Mouse (Mus musculus): ENCODE data around the gene Zfp462. TPM values are rescaled to one million over a fixed set of nuclear protein-coding genes. Genes with fewer than 3 reads are reported as not detected.

Gene Zfp462
- polyA plus RNA-seq, 1 experiment from 2014 or later: 5.5 TPM

GRCm38 (mm10) chr4:54937161-54937560 lies 7.7 kb upstream of the Zfp462 start:
- Histone ChIP-seq H3K4me2 (no peak overlapping the region), H3K9me3 (no peaks in the 10 kb centered on the region), H3K27me3 (no peaks in the 10 kb centered on the region), H3K4me3 (no peak overlapping the region), H3K4me1 (no peaks in the 10 kb centered on the region), H3K27ac (no peak overlapping the region), H3K36me3 (no peaks in the 10 kb centered on the region), H3K9ac (no peak overlapping the region)
- ATAC-seq (ENCODE audit: insufficient number of reproducible peaks, low FRiP score, low TSS enrichment, low read depth): no peak
- 81% methylated on average over 1 of the region's 1 CpGs for WGBS

DNA sequence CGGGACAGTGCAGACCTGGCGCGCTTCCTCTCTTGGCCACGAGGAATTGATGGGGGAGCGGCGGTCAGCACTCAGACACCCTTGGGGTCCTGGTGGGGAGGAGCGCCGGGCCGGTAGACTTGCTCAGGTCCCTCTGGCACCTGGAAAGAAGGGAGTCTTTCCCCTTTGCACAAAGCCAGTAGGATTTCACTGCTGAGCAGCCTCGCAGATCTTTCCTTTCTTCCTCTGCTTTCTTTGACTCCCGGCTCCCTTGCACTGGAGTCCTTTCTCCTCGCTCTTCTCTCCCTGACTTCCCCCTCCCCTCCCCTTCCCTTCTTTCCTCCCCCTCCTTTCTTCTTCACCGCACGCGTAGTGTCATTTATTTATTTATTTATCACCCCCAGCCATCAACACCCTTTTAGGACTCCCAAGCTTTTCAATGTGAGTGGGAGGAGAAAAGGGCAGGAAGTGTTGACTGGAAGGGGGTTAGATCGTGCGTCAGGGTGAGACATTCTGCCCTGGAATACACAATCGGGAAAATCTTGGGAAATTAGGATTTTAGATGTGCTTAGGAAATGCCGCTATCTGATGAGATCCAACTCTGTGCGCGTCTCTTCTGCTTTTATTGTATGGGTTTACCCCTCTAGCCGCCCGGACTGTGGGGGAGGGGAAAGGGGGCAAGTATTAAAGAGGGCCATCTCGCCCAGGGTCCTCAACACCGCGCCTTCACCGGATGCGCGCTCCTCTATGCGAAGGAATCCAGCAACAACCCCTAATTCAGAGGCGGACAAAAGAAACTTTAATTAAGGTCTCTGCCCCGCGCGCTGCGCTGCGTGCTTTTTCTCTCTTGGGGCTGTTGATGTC lies 976 bp downstream of the Zfp462 start:
- under 1% methylated on average over 36 of the region's 36 CpGs for WGBS
- H3K9me3 ChIP-seq: no peaks in the 10 kb centered on the region
- no peaks in the 10 kb centered on the region for H3K27me3 ChIP-seq
- H3K4me2 ChIP-seq: peak overlapping the region; percentile 89
- peak overlapping the region; percentile 71 for H3K4me3 ChIP-seq
- peak overlapping the region; percentile 48 for H3K9ac ChIP-seq
- H3K36me3 ChIP-seq: no peaks in the 10 kb centered on the region
- peak overlapping the region; percentile 95 for H3K27ac ChIP-seq
- peaks cover 25% of the 10 kb centered on the region for H3K4me1 ChIP-seq
- no peak for ATAC-seq (ENCODE audit: insufficient number of reproducible peaks, low FRiP score, low TSS enrichment, low read depth)

- Histone ChIP-seq H3K4me1 (peaks cover 28% of the 10 kb centered on the region), H3K4me2 (peak overlapping the region; percentile 89), H3K4me3 (peak overlapping the region; percentile 71), H3K27me3 (no peaks in the 10 kb centered on the region), H3K27ac (peak overlapping the region; percentile 95), H3K9me3 (no peaks in the 10 kb centered on the region), H3K36me3 (no peaks in the 10 kb centered on the region), H3K9ac (peak overlapping the region; percentile 73)
- ATAC-seq (ENCODE audit: insufficient number of reproducible peaks, low FRiP score, low TSS enrichment, low read depth): no peak
- WGBS: 0% methylated on average over 10 of the region's 10 CpGs
These were observed 1.8 kb downstream of the Zfp462 start for GRCm38 (mm10) chr4:54946662-54947055.

GRCm38 (mm10) chr4:54947056-54947990 lies 2.5 kb downstream of the Zfp462 start:
- ATAC-seq (ENCODE audit: insufficient number of reproducible peaks, low FRiP score, low TSS enrichment, low read depth): peak; percentile 35; the same call in 1 of the 2 replicates
- WGBS: 0% methylated on average over 27 of the region's 35 CpGs

DNA sequence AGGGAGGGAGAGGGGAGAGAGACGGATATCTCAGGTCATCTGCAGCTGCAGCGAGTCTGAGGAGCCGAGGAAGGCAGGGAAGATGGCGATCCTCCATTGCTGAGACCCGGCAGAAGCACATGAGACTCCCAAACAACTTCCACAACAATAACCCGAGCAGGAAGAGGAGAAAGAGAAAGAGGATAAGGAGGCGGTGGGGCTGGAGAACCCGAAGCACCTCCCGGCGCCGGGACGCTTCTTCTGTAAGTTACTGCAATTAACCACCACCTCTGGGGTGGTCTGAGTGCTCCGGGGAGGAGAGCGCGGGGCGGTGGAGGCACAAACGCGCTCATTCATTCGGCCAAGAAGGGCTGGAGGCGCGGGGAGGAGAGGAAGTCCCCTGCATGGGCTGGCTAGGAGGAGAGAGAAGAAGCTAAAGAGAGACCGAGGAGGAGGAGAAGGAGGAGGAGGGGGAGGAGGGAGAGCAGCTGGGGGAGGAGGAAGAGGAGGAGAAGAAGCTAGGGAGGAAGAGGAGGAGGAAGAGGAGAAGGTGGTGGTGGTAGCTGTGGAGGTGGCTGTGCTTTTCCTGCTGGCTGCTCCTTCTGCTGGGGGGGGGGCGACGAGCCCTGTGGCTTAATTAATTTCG lies 3.3 kb downstream of the Zfp462 start:
- WGBS: under 1% methylated on average over 23 of the region's 25 CpGs
- Histone ChIP-seq H3K9ac (peak overlapping the region; percentile 73), H3K9me3 (no peaks in the 10 kb centered on the region), H3K4me3 (peak overlapping the region; percentile 71), H3K4me1 (peaks cover 28% of the 10 kb centered on the region), H3K27me3 (no peaks in the 10 kb centered on the region), H3K36me3 (no peaks in the 10 kb centered on the region), H3K4me2 (peak overlapping the region; percentile 89), H3K27ac (peak overlapping the region; percentile 95)
- ATAC-seq (ENCODE audit: insufficient number of reproducible peaks, low FRiP score, low TSS enrichment, low read depth): peak; percentile 72

More at GRCm38 (mm10) chr4:54947056-54947990, 2.5 kb downstream of the Zfp462 start:
- H3K27ac ChIP-seq: peak overlapping the region; percentile 95
- peak overlapping the region; percentile 73 for H3K9ac ChIP-seq
- H3K27me3 ChIP-seq: no peaks in the 10 kb centered on the region
- H3K36me3 ChIP-seq: no peaks in the 10 kb centered on the region
- H3K4me2 ChIP-seq: peak overlapping the region; percentile 89
- no peaks in the 10 kb centered on the region for H3K9me3 ChIP-seq
- H3K4me3 ChIP-seq: peak overlapping the region; percentile 71
- peaks cover 28% of the 10 kb centered on the region for H3K4me1 ChIP-seq

DNA sequence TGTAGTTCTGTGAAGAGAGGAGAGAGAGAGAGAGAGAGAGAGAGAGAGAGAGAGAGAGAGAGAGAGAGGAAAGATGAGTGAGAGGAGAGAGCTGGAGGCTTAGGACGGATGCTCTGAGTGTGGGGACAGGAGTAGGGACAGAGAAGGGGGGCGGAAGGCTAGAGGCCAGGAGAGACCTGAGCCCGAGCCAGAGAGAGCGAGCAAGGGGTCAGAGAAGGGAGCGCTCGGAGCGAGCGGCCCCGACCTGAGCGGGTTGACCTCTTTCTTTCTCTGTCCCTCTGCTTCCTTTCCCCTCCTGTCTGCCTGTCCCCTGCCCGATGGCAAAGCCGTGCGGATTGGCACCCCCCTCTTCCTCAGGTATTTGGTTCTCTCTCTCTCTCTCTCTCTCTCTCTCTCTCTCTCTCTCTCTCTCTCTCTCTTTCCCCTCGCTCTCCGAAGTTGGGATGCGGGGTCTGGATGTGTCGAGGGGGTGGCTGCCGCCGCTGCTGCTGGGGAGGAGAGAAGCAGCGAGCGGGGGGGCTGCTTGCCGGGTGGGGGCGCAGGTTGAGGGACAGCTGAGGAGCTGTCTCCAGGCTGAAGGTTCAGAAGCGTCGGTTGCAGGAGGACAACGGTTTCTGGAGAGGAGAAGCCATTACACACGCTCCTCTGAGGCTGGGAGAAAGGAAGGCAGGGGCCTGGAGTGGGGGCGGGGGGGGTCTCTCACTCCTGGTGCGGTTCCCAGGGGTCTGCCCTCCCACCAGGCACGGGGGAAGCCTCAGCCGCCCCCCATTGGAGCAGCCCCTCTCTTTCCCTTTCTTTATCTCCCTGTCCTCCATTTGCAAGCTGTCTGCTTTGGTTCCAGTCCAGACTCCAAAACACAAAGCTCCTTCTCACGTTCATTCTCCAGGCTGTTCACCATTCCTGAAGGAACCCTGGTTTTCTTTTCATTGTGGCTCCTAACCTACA lies 4.0 kb downstream of the Zfp462 start:
- Histone ChIP-seq H3K4me2 (peak overlapping the region; percentile 89), H3K27ac (peak overlapping the region; percentile 95), H3K9ac (peak overlapping the region; percentile 73), H3K27me3 (no peaks in the 10 kb centered on the region), H3K4me3 (peak overlapping the region; percentile 71), H3K9me3 (no peaks in the 10 kb centered on the region), H3K4me1 (peaks cover 31% of the 10 kb centered on the region), H3K36me3 (no peaks in the 10 kb centered on the region)
- 0 out of 2 replicates have a peak, but pooled peaks have one; percentile 35 for ATAC-seq (ENCODE audit: insufficient number of reproducible peaks, low FRiP score, low TSS enrichment, low read depth)
- under 1% methylated on average over 31 of the region's 32 CpGs for WGBS

DNA sequence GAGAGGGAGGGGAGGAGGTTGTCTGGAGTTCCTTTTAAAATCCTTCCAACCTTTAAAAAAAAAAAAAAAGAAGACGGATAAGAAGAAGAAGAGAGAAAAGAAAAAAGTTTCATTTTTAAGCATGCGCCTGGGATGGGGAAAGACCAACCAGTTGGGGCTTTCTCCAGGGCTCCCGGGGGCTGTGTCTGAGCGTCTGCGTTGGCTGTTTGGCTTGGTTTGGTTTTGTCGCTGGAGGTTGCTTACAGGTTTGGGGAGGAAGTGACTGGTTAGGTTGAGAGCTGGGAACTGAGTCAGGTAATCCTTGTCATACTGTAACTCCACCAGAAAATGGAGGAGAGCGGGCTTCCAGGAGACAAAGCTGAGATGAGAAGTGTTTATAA lies 4.7 kb downstream of the Zfp462 start:
- no peak for ATAC-seq (ENCODE audit: insufficient number of reproducible peaks, low FRiP score, low TSS enrichment, low read depth)
- H3K36me3 ChIP-seq: no peaks in the 10 kb centered on the region
- H3K27me3 ChIP-seq: no peaks in the 10 kb centered on the region
- H3K4me1 ChIP-seq: peaks cover 34% of the 10 kb centered on the region
- no peaks in the 10 kb centered on the region for H3K9me3 ChIP-seq
- H3K9ac ChIP-seq: peak overlapping the region; percentile 73
- H3K27ac ChIP-seq: peak overlapping the region; percentile 95
- peak overlapping the region; percentile 89 for H3K4me2 ChIP-seq
- H3K4me3 ChIP-seq: peak overlapping the region; percentile 71
- WGBS: 13% methylated on average over 7 of the region's 7 CpGs

GRCm38 (mm10) chr4:54950136-54950535 lies 5.3 kb downstream of the Zfp462 start:
- ATAC-seq (ENCODE audit: insufficient number of reproducible peaks, low FRiP score, low TSS enrichment, low read depth): no peak
- Histone ChIP-seq H3K4me1 (peaks cover 31% of the 10 kb centered on the region), H3K4me2 (peak overlapping the region; percentile 89), H3K9me3 (no peaks in the 10 kb centered on the region), H3K27ac (peak overlapping the region; percentile 95), H3K36me3 (no peaks in the 10 kb centered on the region), H3K9ac (no peak overlapping the region), H3K27me3 (no peaks in the 10 kb centered on the region), H3K4me3 (peak overlapping the region; percentile 71)
- 16% methylated on average over 2 of the region's 2 CpGs for WGBS

GRCm38 (mm10) chr4:54950866-54951265 lies 6.0 kb downstream of the Zfp462 start:
- H3K27ac ChIP-seq: no peak overlapping the region
- H3K27me3 ChIP-seq: no peaks in the 10 kb centered on the region
- no peaks in the 10 kb centered on the region for H3K36me3 ChIP-seq
- WGBS: 75% methylated on average over 2 of the region's 2 CpGs
- H3K9ac ChIP-seq: no peak overlapping the region
- no peaks in the 10 kb centered on the region for H3K9me3 ChIP-seq
- H3K4me1 ChIP-seq: peaks cover 29% of the 10 kb centered on the region
- no peak for ATAC-seq (ENCODE audit: insufficient number of reproducible peaks, low FRiP score, low TSS enrichment, low read depth)
- H3K4me3 ChIP-seq: no peak overlapping the region
- no peak overlapping the region for H3K4me2 ChIP-seq

DNA sequence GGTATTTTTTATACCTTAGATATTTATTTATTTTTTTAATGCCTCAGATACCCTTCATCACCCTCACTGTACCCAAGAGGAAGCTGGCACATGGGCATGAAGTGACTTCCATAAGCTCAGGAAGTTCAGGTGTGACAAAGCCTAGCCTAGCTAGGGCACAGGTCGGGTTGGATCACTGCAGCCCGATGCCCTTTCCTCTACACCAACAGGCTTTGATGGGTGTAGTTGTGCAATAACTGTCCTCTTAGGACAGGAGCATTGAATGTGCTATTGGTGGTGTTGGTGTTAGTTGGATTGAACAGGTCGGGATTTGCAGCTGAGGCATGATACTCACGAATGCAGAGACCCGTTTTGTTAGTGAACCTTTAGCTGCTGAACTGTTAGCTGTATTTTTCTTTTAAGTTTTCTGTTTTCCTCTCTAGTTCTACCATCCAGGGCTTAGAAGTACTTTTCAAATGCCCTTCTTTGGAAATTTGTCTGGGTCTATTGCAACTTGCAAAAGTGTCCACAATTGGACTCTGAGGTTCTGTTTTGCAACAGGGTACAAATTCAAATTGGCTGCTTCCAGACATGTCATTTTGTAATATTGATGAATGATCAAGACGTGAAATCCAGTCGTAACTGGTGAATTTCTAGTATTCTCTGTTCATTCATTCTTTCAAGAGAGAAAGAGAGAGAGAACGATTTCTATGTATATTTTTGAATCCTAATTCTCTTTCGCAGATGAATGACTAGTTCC lies 9.0 kb downstream of the Zfp462 start:
- Histone ChIP-seq H3K9me3 (no peaks in the 10 kb centered on the region), H3K9ac (no peak overlapping the region), H3K27ac (no peak overlapping the region), H3K4me2 (no peak overlapping the region), H3K27me3 (no peaks in the 10 kb centered on the region), H3K36me3 (no peaks in the 10 kb centered on the region), H3K4me1 (peaks cover 20% of the 10 kb centered on the region), H3K4me3 (no peak overlapping the region)
- no peak for ATAC-seq (ENCODE audit: insufficient number of reproducible peaks, low FRiP score, low TSS enrichment, low read depth)
- WGBS: 76% methylated on average over 9 of the region's 9 CpGs
